Mouse (Mus musculus) midbrain, embryonic 14.5 days (tissue): ENCODE data around the gene Tsc22d1. TPM values are rescaled to one million over a fixed set of nuclear protein-coding genes. Genes with fewer than 3 reads are reported as not detected.

ENCODE experiments used
- ATAC-seq: fragments of 200-750 bp; cut with Nextera tagmentation; 2 replicates; pipeline ENCODE4 v1.8.0; 2017; ENCODE audit warnings: moderate number of reproducible peaks, moderate library complexity; ENCODE audit not compliant: low FRiP score, low TSS enrichment
- DNase-seq: peaks from one replicate; pipeline ENCODE4 v3.0.0-alpha.2; 2015
- H3K27ac ChIP-seq: fragments of 300-500 bp; sonication (generic); replicated peaks from 2 replicates; pipeline ENCODE4 v1.5.1; 2014; ENCODE audit warnings: mild to moderate bottlenecking, low read depth, low read length, moderate library complexity
- H3K27me3 ChIP-seq: fragments of 300-500 bp; sonication (generic); 2 replicates; pipeline ENCODE4 v1.6.1; 2014; ENCODE audit warnings: low read length, control low read depth, mixed read lengths; ENCODE audit not compliant: control insufficient read depth, insufficient read depth
- H3K36me3 ChIP-seq: fragments of 300-500 bp; sonication (generic); 2 replicates; pipeline ENCODE4 v1.6.1; 2014; ENCODE audit warnings: low read length, control low read depth; ENCODE audit not compliant: control insufficient read depth, insufficient read depth
- H3K4me1 ChIP-seq: fragments of 300-500 bp; sonication (generic); 2 replicates; pipeline ENCODE4 v1.6.1; 2014; ENCODE audit warnings: mild to moderate bottlenecking, antibody characterized with exemption, low read length, control low read depth; ENCODE audit not compliant: control insufficient read depth, insufficient read depth
- H3K4me2 ChIP-seq: fragments of 300-500 bp; sonication (generic); 2 replicates; pipeline ENCODE4 v1.6.1; 2014; ENCODE audit warnings: mild to moderate bottlenecking, low read length, moderate library complexity
- H3K4me3 ChIP-seq: fragments of 300-500 bp; sonication (generic); replicated peaks from 2 replicates; pipeline ENCODE4 v1.5.1; 2014; ENCODE audit warnings: low read depth, low read length
- H3K9ac ChIP-seq: fragments of 300-500 bp; sonication (generic); replicated peaks from 2 replicates; pipeline ENCODE4 v1.6.1; 2014; ENCODE audit warnings: mild to moderate bottlenecking, low read length, moderate library complexity
- H3K9me3 ChIP-seq: fragments of 300-500 bp; sonication (generic); 2 replicates; pipeline ENCODE4 v1.6.1; 2016; ENCODE audit warnings: low read length, control low read depth, mixed read lengths; ENCODE audit not compliant: control insufficient read depth
- WGBS: fragments of 180-500 bp; shearing (Covaris S2); extraction: QIAGEN DNeasy Blood & Tissue Kit; methylation state at CpG from one replicate; pipeline ENCODE4 v1.1.7; 2014; 5-methylcytosine and 5-hydroxymethylcytosine counted together
- polyA plus RNA-seq: library from polyadenylated mRNA; unstranded; fragments of >200 nt; fragmentation: Nextera tagmentation; extraction: Ambion mirVana; gene quantifications from 2 replicates; pipeline ENCODE4 v1.2.1, GENCODE M21; 2014

Tsc22d1 gene
- polyA plus RNA-seq, result 792 and 872 TPM in 2 replicates

DNA sequence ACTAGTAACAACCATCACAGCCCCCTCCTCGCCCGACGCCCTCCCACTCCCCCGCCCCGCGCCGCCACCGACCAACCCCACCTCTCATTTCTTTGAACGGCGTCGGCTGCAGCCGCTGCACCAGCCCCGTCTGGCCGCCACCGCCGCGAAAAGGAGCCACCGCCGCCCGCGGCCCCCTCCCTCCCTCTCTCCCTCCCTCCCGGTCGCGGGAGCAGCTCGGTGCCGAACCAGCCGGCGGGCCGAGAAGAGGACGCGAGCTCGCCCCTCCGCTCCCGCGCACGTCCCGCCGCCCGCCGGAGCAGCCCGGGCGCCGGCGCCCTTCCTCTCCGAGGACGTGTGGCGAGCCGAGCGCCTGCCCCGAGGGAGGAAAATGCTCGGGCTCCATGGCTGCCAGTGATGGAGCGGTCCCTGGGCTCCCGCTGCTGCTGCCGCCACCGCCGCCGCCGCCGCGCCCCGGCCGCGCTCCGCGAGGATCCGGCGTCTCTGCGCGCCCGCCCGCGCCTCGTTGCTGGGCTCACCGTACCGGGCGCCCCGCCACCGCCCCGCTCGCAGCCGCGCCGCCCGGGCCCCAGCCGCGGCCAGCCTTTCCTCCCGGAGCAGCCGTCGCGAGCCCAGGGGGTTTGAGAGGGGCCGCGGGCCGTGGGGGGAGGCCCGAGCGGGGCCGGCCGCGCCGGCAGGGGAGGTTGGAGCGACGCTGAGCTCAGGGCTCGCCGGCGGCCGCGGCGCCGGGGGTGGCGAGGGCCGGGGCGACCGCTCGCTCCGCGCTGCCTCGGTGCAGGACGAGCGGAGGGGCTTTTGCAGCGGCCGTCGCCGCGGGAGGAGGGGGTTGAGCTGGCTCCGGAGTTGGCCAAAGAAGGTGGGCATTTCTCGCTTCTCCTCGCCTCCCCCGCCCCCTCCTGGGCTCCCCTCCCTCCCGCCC, at the start of gene Tsc22d1:
Gene Tsc22d1 (plus strand): TSS at position 100 of the 919 bp plus-strand sequence.
- Histone ChIP-seq H3K4me2 (peak within 1 kb of the TSS; percentile 75), H3K27me3 (no peaks in the 10 kb centered on the region), H3K36me3 (peaks cover 27% of the 10 kb centered on the region), H3K9ac (peak within 1 kb of the TSS; percentile 99), H3K4me3 (peak within 1 kb of the TSS; percentile 91), H3K9me3 (no peaks in the 10 kb centered on the region), H3K4me1 (peaks cover 32% of the 10 kb centered on the region), H3K27ac (peak within 1 kb of the TSS; percentile 100)
- no peak for DNase-seq
- peak; percentile 9 for ATAC-seq
- WGBS, result under 1% methylated on average over 101 of the region's 128 CpGs

DNA sequence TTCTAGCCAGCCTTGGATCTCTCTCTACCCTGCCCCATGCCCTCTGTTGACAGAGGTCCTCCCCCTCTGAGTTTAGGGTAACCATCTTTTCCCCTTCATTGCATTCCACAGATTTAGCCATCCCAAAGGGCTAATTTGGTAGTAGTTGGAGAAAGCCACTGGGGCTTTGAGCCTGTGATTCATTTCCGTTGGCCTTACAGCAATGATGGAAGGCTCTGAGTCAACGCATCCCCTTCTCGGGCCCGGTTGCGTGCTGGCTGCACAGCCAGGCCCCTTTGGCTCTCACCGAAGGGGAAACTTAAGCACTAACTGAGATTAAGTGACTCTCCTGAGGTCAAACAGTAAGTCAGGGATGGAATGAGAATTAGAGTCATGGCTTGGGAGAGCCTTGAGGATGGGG, 41.1 kb upstream of the Tsc22d1 start:
- Histone ChIP-seq H3K27ac (no peak overlapping the region), H3K36me3 (no peaks in the 10 kb centered on the region), H3K4me2 (no peak overlapping the region), H3K9ac (no peak overlapping the region), H3K4me1 (no peaks in the 10 kb centered on the region), H3K9me3 (no peaks in the 10 kb centered on the region), H3K4me3 (no peak overlapping the region), H3K27me3 (no peaks in the 10 kb centered on the region)
- 94% methylated on average over 6 of the region's 6 CpGs for WGBS
- ATAC-seq (no peak), DNase-seq (no peak)

DNA sequence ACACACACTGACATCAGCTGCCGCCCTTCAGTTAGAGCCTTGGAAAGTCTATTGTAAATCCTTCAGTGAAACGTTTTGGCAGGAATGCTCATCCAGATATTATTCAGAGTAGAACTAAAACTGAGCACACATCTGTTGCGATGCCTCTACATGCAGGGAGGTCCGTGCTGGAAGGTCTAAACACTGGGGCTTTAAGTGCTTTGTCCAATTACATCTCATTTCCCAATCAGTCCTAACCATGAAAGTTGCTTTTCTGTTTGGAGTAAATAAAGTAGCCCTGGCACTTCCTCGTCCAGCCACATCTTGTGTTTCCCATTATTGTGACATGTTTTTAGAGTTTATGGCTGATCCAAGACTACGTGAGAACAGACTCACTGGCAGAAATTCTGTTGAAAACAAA, 40.2 kb upstream of the Tsc22d1 start:
- H3K4me3 ChIP-seq, result no peak overlapping the region
- H3K27me3 ChIP-seq, result no peaks in the 10 kb centered on the region
- no peaks in the 10 kb centered on the region for H3K4me1 ChIP-seq
- H3K36me3 ChIP-seq, result no peaks in the 10 kb centered on the region
- no peak overlapping the region for H3K4me2 ChIP-seq
- H3K27ac ChIP-seq, result no peak overlapping the region
- H3K9me3 ChIP-seq, result no peaks in the 10 kb centered on the region
- 81% methylated on average over 6 of the region's 6 CpGs for WGBS
- DNase-seq, result no peak
- no peak overlapping the region for H3K9ac ChIP-seq
- ATAC-seq, result no peak

DNA sequence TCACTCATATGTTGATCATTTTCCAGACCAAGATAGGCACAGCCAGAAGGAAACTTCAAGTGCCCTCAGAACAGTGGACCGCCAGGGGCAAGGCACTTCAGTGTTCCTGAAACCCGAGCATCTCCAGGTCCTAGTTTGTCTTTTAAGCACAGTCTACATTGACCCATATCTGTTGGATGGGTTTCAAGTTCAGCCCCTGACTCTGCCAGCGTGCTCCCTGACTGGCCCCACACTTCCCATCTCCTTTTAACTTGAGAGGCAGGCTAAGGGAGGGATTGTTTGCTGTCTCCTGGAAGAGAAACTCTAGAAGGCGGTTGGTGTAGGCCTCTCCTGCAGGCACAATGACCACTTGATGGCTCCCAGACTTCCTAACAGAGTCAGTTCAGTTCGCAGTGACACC, 38.2 kb upstream of the Tsc22d1 start:
- Histone ChIP-seq H3K4me1 (no peaks in the 10 kb centered on the region), H3K9me3 (no peaks in the 10 kb centered on the region), H3K4me3 (no peak overlapping the region), H3K4me2 (no peak overlapping the region), H3K36me3 (no peaks in the 10 kb centered on the region), H3K27me3 (no peaks in the 10 kb centered on the region), H3K9ac (no peak overlapping the region), H3K27ac (no peak overlapping the region)
- WGBS, result 90% methylated on average over 5 of the region's 5 CpGs
- DNase-seq (no peak), ATAC-seq (no peak)

DNA sequence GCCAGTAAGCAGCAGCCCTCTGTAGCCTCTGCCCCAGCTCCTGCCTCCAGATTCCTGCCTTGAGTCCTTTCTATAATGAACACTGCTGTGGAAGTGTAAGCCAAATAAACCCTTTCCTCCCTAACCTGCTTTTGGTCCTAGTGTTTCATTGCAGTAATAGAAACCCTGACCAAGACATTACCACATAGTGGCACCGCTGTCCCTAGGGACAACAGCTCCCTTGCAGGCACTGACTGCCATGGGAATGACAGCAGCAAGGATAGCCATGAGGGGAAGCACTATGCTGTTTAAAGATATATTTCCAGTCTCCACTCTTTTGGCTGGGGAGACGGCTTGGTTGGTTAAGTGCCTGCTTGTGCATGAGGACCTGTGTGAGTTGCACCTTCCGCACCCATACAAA, 35.4 kb upstream of the Tsc22d1 start:
- DNase-seq (no peak), ATAC-seq (no peak)
- no peaks in the 10 kb centered on the region for H3K9me3 ChIP-seq
- no peak overlapping the region for H3K27ac ChIP-seq
- WGBS, result 95% methylated on average over 3 of the region's 3 CpGs
- H3K36me3 ChIP-seq, result no peaks in the 10 kb centered on the region
- no peak overlapping the region for H3K4me3 ChIP-seq
- H3K27me3 ChIP-seq, result no peaks in the 10 kb centered on the region
- H3K4me1 ChIP-seq, result no peaks in the 10 kb centered on the region
- no peak overlapping the region for H3K9ac ChIP-seq
- H3K4me2 ChIP-seq, result no peak overlapping the region

DNA sequence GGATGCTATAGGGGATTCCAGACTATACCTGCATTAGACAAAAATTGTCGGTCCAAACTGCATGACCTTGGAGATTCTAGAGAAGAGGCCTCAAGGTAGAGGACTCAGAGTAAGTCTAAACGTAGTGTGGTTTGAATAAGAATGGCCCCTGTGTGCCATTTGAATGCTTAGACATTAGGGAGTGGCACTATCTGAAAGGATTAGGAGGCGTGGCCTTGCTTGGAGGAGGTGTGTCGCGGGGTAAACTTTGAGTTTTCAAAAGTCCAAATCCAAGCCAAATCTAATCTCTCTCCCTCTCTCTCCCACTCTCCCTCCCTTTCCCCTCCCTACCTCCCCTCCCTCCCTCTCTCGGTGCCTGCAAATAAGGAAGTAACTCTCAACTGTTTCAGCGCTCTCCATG, 26.7 kb upstream of the Tsc22d1 start:
- Histone ChIP-seq H3K27me3 (no peaks in the 10 kb centered on the region), H3K9ac (no peak overlapping the region), H3K4me3 (no peak overlapping the region), H3K9me3 (no peaks in the 10 kb centered on the region), H3K4me1 (no peaks in the 10 kb centered on the region), H3K27ac (no peak overlapping the region), H3K36me3 (no peaks in the 10 kb centered on the region), H3K4me2 (no peak overlapping the region)
- 72% methylated on average over 7 of the region's 7 CpGs for WGBS
- ATAC-seq (no peak), DNase-seq (no peak)

DNA sequence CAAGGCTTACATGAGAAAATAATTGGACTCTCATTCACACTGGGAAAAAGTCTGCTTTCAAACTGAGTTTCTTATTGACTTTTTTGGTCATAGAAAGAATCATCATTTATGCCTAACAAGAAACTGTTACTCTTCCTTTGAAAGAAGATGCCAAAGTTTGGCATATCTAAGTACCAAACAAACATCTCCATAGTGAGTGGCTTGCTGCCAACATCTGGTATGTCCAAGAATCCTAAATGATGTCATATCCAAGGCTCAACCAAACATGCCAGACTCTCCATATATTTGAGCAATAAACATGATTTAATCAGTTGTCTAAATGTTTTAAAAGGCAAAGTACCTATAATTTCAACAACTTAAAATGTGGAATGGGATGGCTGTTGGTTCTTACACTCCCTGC, 16.5 kb upstream of the Tsc22d1 start:
- Histone ChIP-seq H3K4me3 (no peak overlapping the region), H3K4me1 (no peaks in the 10 kb centered on the region), H3K27me3 (no peaks in the 10 kb centered on the region), H3K9me3 (no peaks in the 10 kb centered on the region), H3K9ac (no peak overlapping the region), H3K27ac (no peak overlapping the region), H3K36me3 (no peaks in the 10 kb centered on the region), H3K4me2 (no peak overlapping the region)
- DNase-seq, result no peak
- no peak for ATAC-seq

DNA sequence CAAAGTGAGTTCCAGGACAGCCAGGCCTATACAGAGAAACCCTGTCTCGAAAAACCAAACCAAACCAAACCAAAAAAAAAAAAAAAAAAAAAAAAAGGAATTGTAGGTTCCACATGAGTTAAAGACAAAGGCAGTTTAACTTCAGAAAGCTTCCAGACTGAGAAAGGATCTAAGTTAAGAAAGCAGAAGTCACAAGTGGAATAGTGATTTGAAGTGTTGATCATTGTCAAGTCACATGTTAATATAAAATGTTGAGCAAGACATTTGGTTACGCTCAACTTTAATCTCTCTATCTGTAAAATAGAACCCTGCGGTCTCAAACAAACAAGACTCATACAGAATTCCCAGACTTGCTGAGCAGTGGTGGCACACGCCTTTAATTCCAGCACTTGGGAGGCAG, 12.2 kb upstream of the Tsc22d1 start:
- ATAC-seq (no peak), DNase-seq (no peak)
- H3K9me3 ChIP-seq, result no peaks in the 10 kb centered on the region
- H3K36me3 ChIP-seq, result no peaks in the 10 kb centered on the region
- no peak overlapping the region for H3K27ac ChIP-seq
- H3K4me3 ChIP-seq, result no peak overlapping the region
- 89% methylated on average over 4 of the region's 4 CpGs for WGBS
- H3K4me1 ChIP-seq, result no peaks in the 10 kb centered on the region
- H3K4me2 ChIP-seq, result no peak overlapping the region
- no peaks in the 10 kb centered on the region for H3K27me3 ChIP-seq
- no peak overlapping the region for H3K9ac ChIP-seq

DNA sequence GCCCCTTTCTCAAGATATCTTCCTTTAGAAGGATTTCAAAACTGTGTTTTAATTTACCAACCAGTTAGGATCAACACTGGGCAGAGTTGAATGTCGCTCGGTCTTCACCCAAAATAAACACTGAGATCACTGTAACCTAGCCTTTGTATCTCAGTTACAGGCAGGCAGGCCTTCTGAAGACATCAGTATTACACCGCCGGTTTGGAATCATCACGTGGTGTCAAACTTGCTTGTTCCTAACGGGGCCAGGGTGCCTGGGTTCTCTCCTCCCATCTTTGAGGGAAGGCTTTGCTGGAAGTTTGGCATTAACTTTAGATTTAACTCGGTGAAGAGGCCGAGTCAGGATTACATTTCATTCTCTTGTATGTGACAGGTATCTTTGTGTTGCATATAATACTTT, 5.7 kb upstream of the Tsc22d1 start:
- no peak overlapping the region for H3K4me2 ChIP-seq
- H3K9me3 ChIP-seq, result no peaks in the 10 kb centered on the region
- ATAC-seq (no peak), DNase-seq (no peak)
- H3K36me3 ChIP-seq, result no peaks in the 10 kb centered on the region
- H3K27me3 ChIP-seq, result no peaks in the 10 kb centered on the region
- no peak overlapping the region for H3K4me3 ChIP-seq
- H3K27ac ChIP-seq, result no peak overlapping the region
- WGBS, result 72% methylated on average over 8 of the region's 8 CpGs
- no peak overlapping the region for H3K9ac ChIP-seq
- no peaks in the 10 kb centered on the region for H3K4me1 ChIP-seq
